Mouse (Mus musculus): ENCODE data around the gene Tada3. TPM values are rescaled to one million over a fixed set of nuclear protein-coding genes. Genes with fewer than 3 reads are reported as not detected.
"Not testable (repeated sequence)": the region's sequence is repeated elsewhere in the genome, so short reads cannot be mapped to it uniquely, and the experiment has no call there.

The Tada3 gene
- polyA plus RNA-seq, 1 experiment from 2014 or later, result 22.6 TPM

DNA sequence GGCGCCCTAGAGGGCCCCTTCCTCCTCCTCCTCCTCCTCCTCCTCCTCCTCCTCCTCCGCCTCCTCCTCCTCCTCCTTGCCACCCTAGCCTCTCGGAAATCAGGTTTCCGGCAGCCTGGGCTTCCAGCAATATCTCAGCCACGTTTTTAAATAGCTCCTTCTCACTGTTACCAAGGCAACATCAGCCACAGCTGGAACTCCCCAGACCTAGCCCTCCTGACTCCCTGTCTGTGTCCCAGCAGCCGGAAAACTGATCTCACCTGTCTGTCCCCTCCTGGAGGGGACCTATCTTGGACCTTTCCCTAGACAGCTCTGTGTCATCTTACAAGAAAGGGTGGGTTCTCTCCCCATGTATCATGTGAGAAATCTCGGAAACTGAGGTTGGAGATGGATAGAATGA, 35.4 kb downstream of the Tada3 start:
- 38% methylated on average over 4 of the region's 7 CpGs for WGBS (ENCODE audit: insufficient replicate concordance)
- DNase-seq (no peak), ATAC-seq (ENCODE audit: low read depth) (no peak)
- Histone ChIP-seq H3K4me1 (replicated peaks) (peaks cover 22% of the 10 kb centered on the region), H3K27ac (no peak overlapping the region), H3K4me3 (replicated peaks) (no peak overlapping the region; the same call in 1 of the 2 replicates), H3K27me3 (no peaks in the 10 kb centered on the region), H3K4me2 (peak overlapping the region; percentile 71; the same call in 1 of the 2 replicates), H3K9me3 (replicated peaks) (no peaks in the 10 kb centered on the region), H3K9ac (no peak overlapping the region), H3K36me3 (peaks cover 3% of the 10 kb centered on the region; the same call in 1 of the 2 replicates)

- H3K9ac ChIP-seq, result no peak overlapping the region
- H3K4me2 ChIP-seq, result no peak overlapping the region
- peaks cover 27% of the 10 kb centered on the region for H3K4me1 ChIP-seq (replicated peaks)
- H3K27ac ChIP-seq, result no peak overlapping the region
- DNase-seq (no peak), ATAC-seq (ENCODE audit: low read depth) (no peak)
- H3K36me3 ChIP-seq, result peaks cover 3% of the 10 kb centered on the region; the same call in 1 of the 2 replicates
- H3K9me3 ChIP-seq (replicated peaks), result no peaks in the 10 kb centered on the region
- H3K27me3 ChIP-seq, result no peaks in the 10 kb centered on the region
- H3K4me3 ChIP-seq (replicated peaks), result no peak overlapping the region
- WGBS (ENCODE audit: insufficient replicate concordance), result 50% methylated on average over 6 of the region's 6 CpGs
Observed at GRCm38 (mm10) chr6:113341574-113341973, 36.1 kb downstream of the Tada3 start.

GRCm38 (mm10) chr6:113336852-113337620, 40.6 kb downstream of the Tada3 start:
- peaks cover 40% of the 10 kb centered on the region for H3K36me3 ChIP-seq
- no peak overlapping the region for H3K4me3 ChIP-seq (replicated peaks)
- peak; percentile 54; the same call in 1 of the 2 replicates for ATAC-seq (ENCODE audit: low read depth)
- 25% methylated on average over 8 of the region's 8 CpGs for WGBS (ENCODE audit: insufficient replicate concordance)
- no peak for DNase-seq
- H3K27ac ChIP-seq, result no peak overlapping the region
- peaks cover 20% of the 10 kb centered on the region for H3K4me1 ChIP-seq (replicated peaks)
- H3K27me3 ChIP-seq, result no peaks in the 10 kb centered on the region
- no peak overlapping the region for H3K4me2 ChIP-seq
- no peak overlapping the region for H3K9ac ChIP-seq
- H3K9me3 ChIP-seq (replicated peaks), result no peaks in the 10 kb centered on the region

GRCm38 (mm10) chr6:113334216-113334615, 43.5 kb downstream of the Tada3 start:
- Histone ChIP-seq H3K4me1 (replicated peaks) (peaks cover 27% of the 10 kb centered on the region), H3K9me3 (replicated peaks) (no peaks in the 10 kb centered on the region), H3K36me3 (peaks cover 48% of the 10 kb centered on the region), H3K9ac (no peak overlapping the region), H3K27me3 (no peaks in the 10 kb centered on the region), H3K27ac (no peak overlapping the region), H3K4me3 (replicated peaks) (no peak overlapping the region), H3K4me2 (no peak overlapping the region)
- DNase-seq (no peak), ATAC-seq (ENCODE audit: low read depth) (no peak)
- 69% methylated on average over 6 of the region's 6 CpGs for whole genome bisulfite sequencing (ENCODE audit: insufficient replicate concordance)

DNA sequence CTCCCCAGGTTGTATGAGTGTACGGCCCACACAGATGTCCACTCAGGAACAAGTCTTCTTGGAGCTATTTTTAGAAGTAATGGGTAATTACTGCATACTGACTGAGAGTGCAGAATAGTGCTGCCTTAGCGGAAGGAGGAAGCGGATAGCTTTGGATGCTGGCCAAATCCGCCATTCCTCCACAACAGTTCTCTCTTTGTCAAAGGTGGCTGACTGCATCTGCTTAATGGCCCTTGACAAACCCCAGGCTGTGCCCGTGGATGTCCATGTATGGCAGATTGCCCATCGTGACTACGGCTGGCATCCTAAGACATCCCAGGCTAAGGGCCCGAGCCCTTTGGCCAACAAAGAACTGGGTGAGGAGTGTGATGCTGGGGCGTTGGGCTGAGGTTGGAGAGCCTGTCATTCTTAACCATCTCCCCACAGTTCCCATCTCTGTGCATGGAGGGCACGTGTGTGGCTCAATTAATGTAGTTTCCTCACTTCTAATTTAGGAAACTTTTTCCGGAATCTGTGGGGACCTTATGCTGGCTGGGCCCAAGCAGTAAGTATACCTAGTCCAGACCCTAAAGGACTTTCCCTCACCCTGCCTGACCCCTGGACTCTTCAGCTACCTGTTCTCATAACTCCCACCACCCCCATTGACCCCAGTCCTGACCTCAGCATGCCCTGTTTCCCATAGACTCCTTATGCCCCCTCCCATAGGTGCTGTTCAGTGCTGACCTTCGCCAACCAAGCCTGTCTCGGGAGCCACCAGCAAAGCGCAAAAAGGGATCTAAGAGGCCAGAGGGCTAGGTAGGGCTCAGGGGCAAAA, 44.3 kb downstream of the Tada3 start:
- Histone ChIP-seq H3K9ac (no peak overlapping the region), H3K9me3 (replicated peaks) (no peaks in the 10 kb centered on the region), H3K4me3 (replicated peaks) (no peak overlapping the region), H3K36me3 (peaks cover 50% of the 10 kb centered on the region), H3K27ac (no peak overlapping the region; the same call in 1 of the 2 replicates), H3K4me2 (no peak overlapping the region), H3K4me1 (replicated peaks) (peaks cover 33% of the 10 kb centered on the region), H3K27me3 (no peaks in the 10 kb centered on the region)
- 81% methylated on average over 14 of the region's 14 CpGs for WGBS (ENCODE audit: insufficient replicate concordance)
- DNase-seq (no peak), ATAC-seq (ENCODE audit: low read depth) (no peak)

- H3K27me3 ChIP-seq; ATAC-seq (ENCODE audit: low read depth); H3K9me3 ChIP-seq (replicated peaks); H3K27ac ChIP-seq; H3K4me2 ChIP-seq; H3K4me3 ChIP-seq (replicated peaks); H3K9ac ChIP-seq; DNase-seq: not testable (repeated sequence)
- H3K4me1 ChIP-seq (replicated peaks), result peaks cover 39% of the 10 kb centered on the region
- H3K36me3 ChIP-seq, result peaks cover 50% of the 10 kb centered on the region
- 76% methylated on average over 6 of the region's 6 CpGs for WGBS (ENCODE audit: insufficient replicate concordance)
Observed at GRCm38 (mm10) chr6:113332734-113333133, 44.9 kb downstream of the Tada3 start.

DNA sequence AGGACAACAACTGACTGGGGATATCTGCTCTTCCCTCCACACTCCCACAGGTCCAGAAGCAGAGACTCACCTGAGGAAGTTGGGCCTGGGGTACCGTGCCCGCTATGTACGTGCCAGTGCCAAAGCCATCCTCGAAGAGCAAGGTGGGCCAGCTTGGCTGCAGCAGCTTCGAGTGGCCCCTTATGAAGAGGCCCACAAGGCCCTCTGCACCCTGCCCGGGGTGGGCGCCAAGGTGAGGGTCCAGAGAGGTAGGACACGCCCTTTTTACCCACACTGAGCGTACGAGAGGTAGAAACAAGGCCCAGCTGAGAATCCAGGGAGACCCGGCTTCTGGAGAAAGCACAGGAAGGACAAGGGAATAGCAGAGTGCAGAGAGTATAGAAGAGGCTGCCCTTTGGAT, 46.0 kb downstream of the Tada3 start:
- Histone ChIP-seq H3K4me2 (no peak overlapping the region), H3K4me3 (replicated peaks) (no peak overlapping the region), H3K27me3 (no peaks in the 10 kb centered on the region), H3K27ac (no peak overlapping the region), H3K9me3 (replicated peaks) (no peaks in the 10 kb centered on the region), H3K9ac (no peak overlapping the region), H3K36me3 (peaks cover 50% of the 10 kb centered on the region), H3K4me1 (replicated peaks) (peaks cover 38% of the 10 kb centered on the region)
- 76% methylated on average over 11 of the region's 11 CpGs for WGBS (ENCODE audit: insufficient replicate concordance)
- ATAC-seq (ENCODE audit: low read depth) (no peak), DNase-seq (no peak)

DNA sequence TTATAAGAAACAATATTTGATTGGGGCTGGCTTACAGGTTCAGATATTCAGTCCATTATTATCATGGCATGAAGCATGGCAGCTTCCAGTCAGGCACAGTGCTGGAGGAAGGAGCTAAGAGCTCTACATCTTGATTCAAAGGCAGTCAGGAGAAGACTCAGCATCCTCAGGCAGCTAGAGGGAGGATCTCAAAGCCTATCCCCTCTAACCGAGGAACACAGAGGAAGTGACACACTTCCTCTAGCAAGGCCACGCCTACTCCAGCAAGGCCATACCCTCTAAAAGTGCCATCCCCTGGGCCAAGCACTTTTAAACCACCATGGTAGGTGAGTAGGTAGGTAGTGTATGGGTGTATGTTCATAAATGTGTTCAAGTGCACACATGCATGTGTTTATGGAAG, 47.1 kb downstream of the Tada3 start:
- H3K9ac ChIP-seq, result no peak overlapping the region
- no peak for DNase-seq
- no peaks in the 10 kb centered on the region for H3K9me3 ChIP-seq (replicated peaks)
- no peak overlapping the region for H3K4me2 ChIP-seq
- peaks cover 42% of the 10 kb centered on the region for H3K4me1 ChIP-seq (replicated peaks)
- H3K4me3 ChIP-seq (replicated peaks), result no peak overlapping the region
- peaks cover 43% of the 10 kb centered on the region for H3K36me3 ChIP-seq
- H3K27me3 ChIP-seq, result no peaks in the 10 kb centered on the region
- 12% methylated on average over 2 of the region's 2 CpGs for WGBS (ENCODE audit: insufficient replicate concordance)
- no peak for ATAC-seq (ENCODE audit: low read depth)
- H3K27ac ChIP-seq, result no peak overlapping the region

- Histone ChIP-seq H3K27me3 (no peaks in the 10 kb centered on the region), H3K36me3 (peaks cover 41% of the 10 kb centered on the region), H3K9ac (no peak overlapping the region; the same call in 1 of the 2 replicates), H3K9me3 (replicated peaks) (no peaks in the 10 kb centered on the region), H3K4me3 (replicated peaks) (no peak overlapping the region), H3K27ac (no peak overlapping the region), H3K4me2 (no peak overlapping the region), H3K4me1 (replicated peaks) (peaks cover 46% of the 10 kb centered on the region)
- no peak for ATAC-seq (ENCODE audit: low read depth)
- WGBS (ENCODE audit: insufficient replicate concordance), result 61% methylated on average over 1 of the region's 1 CpGs
- no peak for DNase-seq
Observed at GRCm38 (mm10) chr6:113329396-113329795, 48.3 kb downstream of the Tada3 start.

DNA sequence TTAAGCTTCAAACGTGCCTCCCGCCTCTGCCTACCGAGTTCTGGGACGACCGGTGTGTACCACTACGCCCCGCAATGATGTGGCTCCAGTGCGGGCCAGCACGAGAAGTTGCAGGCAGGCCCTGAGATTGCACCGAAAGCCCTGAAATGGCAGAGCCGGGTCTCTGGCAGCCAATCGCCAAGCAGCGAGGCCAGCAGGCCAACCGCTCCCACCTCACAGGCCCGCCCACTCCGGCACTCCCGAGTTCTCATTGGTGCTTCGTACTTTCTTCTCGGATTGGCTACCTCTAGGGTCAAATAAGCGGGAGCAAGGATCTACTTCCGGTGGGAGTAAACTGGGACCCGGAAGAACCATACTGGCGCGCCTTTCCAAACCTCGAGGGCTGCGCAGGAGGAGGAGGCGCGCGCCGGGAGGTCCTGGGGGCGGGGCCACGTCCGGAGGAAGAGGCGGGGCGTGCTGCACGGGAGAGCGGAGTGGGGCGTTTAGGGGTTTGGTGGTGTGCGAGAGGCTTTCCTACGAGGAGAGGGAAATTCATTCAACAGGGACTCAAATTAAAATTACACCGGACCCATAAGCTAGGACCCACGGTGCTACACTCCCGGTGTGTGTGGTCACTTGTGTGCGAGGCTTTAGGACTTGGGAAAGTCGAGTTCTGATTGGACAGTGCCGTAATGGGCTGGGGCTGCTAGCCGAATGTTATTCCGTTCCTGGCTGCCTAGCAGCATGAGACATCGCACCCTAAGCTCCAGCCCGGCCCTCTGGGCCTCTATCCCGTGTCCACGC, 51.0 kb downstream of the Tada3 start, which contains the start of gene Ogg1:
Gene Ogg1, plus strand, starts transcription at position 440 of the 783 bp plus-strand sequence.
- DNase-seq (peak; percentile 99), ATAC-seq (ENCODE audit: low read depth) (peak; percentile 97)
- Histone ChIP-seq H3K4me2 (peak within 1 kb of the TSS; percentile 98), H3K9me3 (replicated peaks) (no peaks in the 10 kb centered on the region), H3K27ac (peak within 1 kb of the TSS; percentile 88), H3K36me3 (peaks cover 50% of the 10 kb centered on the region), H3K4me1 (replicated peaks) (peaks cover 41% of the 10 kb centered on the region), H3K9ac (peak within 1 kb of the TSS; percentile 78), H3K4me3 (replicated peaks) (peak within 1 kb of the TSS; percentile 70), H3K27me3 (no peaks in the 10 kb centered on the region)
- WGBS (ENCODE audit: insufficient replicate concordance), result under 1% methylated on average over 52 of the region's 52 CpGs

Data from liver, embryonic 13.5 days (tissue).